Mouse (Mus musculus): ENCODE results near the gene Gm6525. TPM values are rescaled to one million over a fixed set of nuclear protein-coding genes. Genes with fewer than 3 reads are reported as not detected.

The Gm6525 gene
- polyA plus RNA-seq (2012; rRNA removed), result not detected in 2 replicates

GRCm38 (mm10) chr3:84173581-84174154, at the start of gene Gm6525:
Gm6525 (plus strand) TSS chr3:84174104.

GRCm38 (mm10) chr3:84155558-84156006, 18.3 kb upstream of the Gm6525 start, which contains the start of gene Mnd1:
Mnd1 (minus strand) TSS chr3:84155786.

Other genes with a start within 250 kb of the Gm6525 start
- 11.8 and 19.7 TPM in 2 replicates for gene Tmem131l, start 133.9 kb upstream of the Gm6525 start, polyA plus RNA-seq (2012; rRNA removed)
- gene Mnd1, start 18.3 kb upstream of the Gm6525 start, polyA plus RNA-seq (2012; rRNA removed), result 0.12 TPM in 1 of 2 replicates, not detected in the other
- 12.1 and 22.8 TPM in 2 replicates for gene Trim2, start 132.8 kb downstream of the Gm6525 start, polyA plus RNA-seq (2012; rRNA removed)

Data from stomach, adult 2 months (tissue).